Mouse (Mus musculus) small intestine, adult 2 months (tissue): ENCODE results near the gene Sorl1. TPM values are rescaled to one million over a fixed set of nuclear protein-coding genes. Genes with fewer than 3 reads are reported as not detected.

Experiments used
- H3K27ac ChIP-seq: fragments of 200-500 bp; 2 replicates; pipeline ENCODE4 v1.5.1; 2012; ENCODE audit warnings: low read depth, low read length, control low read depth, inconsistent platforms; ENCODE audit not compliant: insufficient read depth
- H3K27me3 ChIP-seq: fragments of 200-500 bp; 2 replicates; pipeline ENCODE4 v1.6.1; 2012; ENCODE audit warnings: mild to moderate bottlenecking, moderate library complexity, low read length, inconsistent platforms; ENCODE audit not compliant: control insufficient read depth, insufficient read depth
- H3K36me3 ChIP-seq: fragments of 200-500 bp; 2 replicates; pipeline ENCODE4 v1.6.1; 2012; ENCODE audit warnings: mild to moderate bottlenecking, low read length, control low read depth, inconsistent platforms; ENCODE audit not compliant: control insufficient read depth, insufficient read depth
- H3K4me1 ChIP-seq: fragments of 200-500 bp; 2 replicates; pipeline ENCODE4 v1.6.1; 2012; ENCODE audit warnings: low read length, inconsistent platforms, mixed read lengths; ENCODE audit not compliant: control insufficient read depth, insufficient read depth, insufficient read length
- H3K4me3 ChIP-seq: fragments of 200-500 bp; 2 replicates; pipeline ENCODE4 v1.5.1; 2012; ENCODE audit warnings: low read depth, mild to moderate bottlenecking, control low read depth, inconsistent platforms, low read length, moderate library complexity
- CTCF ChIP-seq: fragments of 200-500 bp; IDR thresholded peaks from 2 replicates; pipeline ENCODE4 v1.5.1; 2012; ENCODE audit warnings: low read depth, mild to moderate bottlenecking, control low read depth, inconsistent platforms, low read length, moderate library complexity, mixed read lengths; ENCODE audit not compliant: insufficient replicate concordance, insufficient read length; ENCODE audit errors: extremely low read depth
- POLR2A ChIP-seq: fragments of 200-500 bp; IDR thresholded peaks from 2 replicates; pipeline ENCODE4 v1.6.1; 2012; ENCODE audit warnings: low read depth, mild to moderate bottlenecking, control low read depth, inconsistent platforms, low read length, moderate library complexity
- WGBS: fragments of 180-500 bp; shearing (Covaris S2); methylation state at CpG from one replicate; pipeline ENCODE4 v1.1.7; 2018; 5-methylcytosine and 5-hydroxymethylcytosine counted together
- polyA plus RNA-seq: library from polyadenylated mRNA; depleted of rRNA; stranded (reverse); fragments of >200 nt; gene quantifications from 2 replicates; pipeline ENCODE4 v1.2.3, GENCODE M21; 2012; rRNA removed

Sorl1 gene
- polyA plus RNA-seq, 1 experiment: 16.1 TPM

- H3K4me3 ChIP-seq: no peak overlapping the region
- 71% methylated on average over 4 of the region's 4 CpGs for WGBS
- no peak overlapping the region for H3K27ac ChIP-seq
- no peaks in the 10 kb centered on the region for H3K4me1 ChIP-seq
- H3K27me3 ChIP-seq: no peaks in the 10 kb centered on the region
- no peaks in the 10 kb centered on the region for H3K36me3 ChIP-seq
- no peak for TF ChIP-seq CTCF
- no peak for TF ChIP-seq POLR2A
Observed at GRCm38 (mm10) chr9:41918155-41918554, 205.9 kb downstream of the Sorl1 start.

- TF ChIP-seq POLR2A: no peak
- Histone ChIP-seq H3K4me3 (no peak overlapping the region), H3K36me3 (no peaks in the 10 kb centered on the region), H3K27ac (no peak overlapping the region), H3K27me3 (no peaks in the 10 kb centered on the region), H3K4me1 (no peaks in the 10 kb centered on the region)
- WGBS: 86% methylated on average over 8 of the region's 8 CpGs
Observed at GRCm38 (mm10) chr9:41915571-41915970, 208.5 kb downstream of the Sorl1 start.

Other genes with a start within 250 kb of the Sorl1 start
- 35.5 and 90.5 TPM in 2 replicates for gene Sc5d, start 140.0 kb upstream of the Sorl1 start, polyA plus RNA-seq